Mouse (Mus musculus) G1E (cell line): ENCODE data around the gene Tepsin.

ENCODE experiments used
- CTCF ChIP-seq: IDR thresholded peaks from 2 replicates; pipeline ENCODE4 v1.5.1; 2012; ENCODE audit warnings: low read depth, low read length, inconsistent platforms, mixed read lengths
- GATA1 ChIP-seq: IDR thresholded peaks from 2 replicates; pipeline ENCODE4 v1.6.1; 2012; ENCODE audit warnings: borderline replicate concordance, low read length, inconsistent platforms, mixed read lengths

DNA sequence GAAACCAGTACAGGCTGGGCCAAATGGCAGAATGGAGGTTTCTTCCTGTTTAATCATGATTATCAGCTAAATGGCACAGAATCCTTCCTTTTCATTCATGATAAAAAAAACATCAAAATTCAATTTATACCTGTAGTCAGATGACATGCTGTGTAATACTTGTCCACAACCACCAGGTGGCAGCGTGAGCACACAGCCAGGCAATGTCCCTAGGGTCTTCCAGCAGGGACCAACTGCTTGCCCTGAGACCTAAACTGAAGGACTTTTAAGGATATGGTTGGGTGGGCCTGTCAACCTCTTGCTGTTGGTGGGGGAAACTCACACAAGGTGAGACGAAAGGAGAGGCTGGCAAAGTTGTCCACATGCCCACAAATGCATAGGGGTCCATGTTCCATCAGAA is 12.5 kb upstream of the Tepsin start:
- no peak for TF ChIP-seq GATA1
- peak; percentile 91 for TF ChIP-seq CTCF
